Comparison of ENCODE assay signal across 24 mouse cellular contexts in genomic region chr2:129389323-129389722, GRCm38 (mm10). TPM values are rescaled to one million over a fixed set of nuclear protein-coding genes. Genes with fewer than 3 reads are reported as not detected.
"Had no signal": no experiment of that assay in that cellular context is flagged by ENCODE, and none has a peak within 500 bp of the region (broad histone marks: within the 10 kb centered on the region; RNA-seq: fewer than 3 reads in every experiment).

No protein-coding gene starts in this region.

- ATAC-seq: liver, postnatal 0 days; midbrain, embryonic 15.5 days had no signal

- H3K9ac ChIP-seq: limb, embryonic 12.5 days; limb, embryonic 15.5 days; liver, embryonic 14.5 days; liver, postnatal 0 days; lung, embryonic 15.5 days; midbrain, embryonic 12.5 days; midbrain, embryonic 15.5 days; neural tube, embryonic 12.5 days; neural tube, embryonic 15.5 days had no signal

- H3K27me3 ChIP-seq: limb, embryonic 12.5 days; limb, embryonic 15.5 days; lung, embryonic 15.5 days; midbrain, embryonic 12.5 days; midbrain, embryonic 15.5 days; neural tube, embryonic 12.5 days; neural tube, embryonic 15.5 days had no signal

- H3K4me2 ChIP-seq: limb, embryonic 12.5 days; limb, embryonic 15.5 days; liver, embryonic 11.5 days; lung, embryonic 15.5 days; midbrain, embryonic 12.5 days; midbrain, embryonic 15.5 days; neural tube, embryonic 12.5 days; neural tube, embryonic 15.5 days had no signal

- H3K36me3 ChIP-seq: limb, embryonic 12.5 days; limb, embryonic 15.5 days; lung, embryonic 15.5 days; midbrain, embryonic 12.5 days; midbrain, embryonic 15.5 days; neural tube, embryonic 12.5 days; neural tube, embryonic 15.5 days had no signal

- DNase-seq: kidney, adult 18-20 months; kidney, adult 9 months; kidney, postnatal 14 days; kidney, postnatal 4 days; left cerebral cortex, postnatal 4 days; liver, postnatal 0 days; right cerebral cortex, adult 18-20 months; right cerebral cortex, postnatal 14 days; right cerebral cortex, postnatal 4 days; thymus, adult 2 months; thymus, postnatal 14 days; thymus, postnatal 4 days had no signal

- H3K4me3 ChIP-seq: limb, embryonic 12.5 days; limb, embryonic 15.5 days; lung, embryonic 15.5 days; midbrain, embryonic 12.5 days; midbrain, embryonic 15.5 days; neural tube, embryonic 12.5 days; neural tube, embryonic 15.5 days had no signal

- H3K9me3 ChIP-seq: limb, embryonic 12.5 days; limb, embryonic 15.5 days; lung, embryonic 15.5 days; midbrain, embryonic 12.5 days; midbrain, embryonic 15.5 days; neural tube, embryonic 12.5 days; neural tube, embryonic 15.5 days had no signal

- H3K4me1 ChIP-seq: limb, embryonic 12.5 days; limb, embryonic 15.5 days; lung, embryonic 15.5 days; midbrain, embryonic 12.5 days; midbrain, embryonic 15.5 days; neural tube, embryonic 12.5 days; neural tube, embryonic 15.5 days had no signal

- H3K27ac ChIP-seq: limb, embryonic 12.5 days; limb, embryonic 15.5 days; liver, embryonic 14.5 days; lung, embryonic 15.5 days; midbrain, embryonic 12.5 days; midbrain, embryonic 15.5 days; neural tube, embryonic 12.5 days; neural tube, embryonic 15.5 days; stomach, postnatal 0 days had no signal

RNA-seq across cellular contexts. Expression of gene Il1b, which starts 18.4 kb away (rescaled TPM):
- total RNA-seq: layer of hippocampus, adult 18-20 months; layer of hippocampus, postnatal 14 days had no signal
- polyA plus RNA-seq: limb, embryonic 12.5 days; lung, embryonic 15.5 days; midbrain, embryonic 12.5 days; midbrain, embryonic 15.5 days; neural tube, embryonic 12.5 days; neural tube, embryonic 15.5 days had no signal
